Mouse (Mus musculus): ENCODE data around the gene Smarcd3.
"Not testable (repeated sequence)": the region's sequence is repeated elsewhere in the genome, so short reads cannot be mapped to it uniquely, and the experiment has no call there.

Gene Smarcd3

DNA sequence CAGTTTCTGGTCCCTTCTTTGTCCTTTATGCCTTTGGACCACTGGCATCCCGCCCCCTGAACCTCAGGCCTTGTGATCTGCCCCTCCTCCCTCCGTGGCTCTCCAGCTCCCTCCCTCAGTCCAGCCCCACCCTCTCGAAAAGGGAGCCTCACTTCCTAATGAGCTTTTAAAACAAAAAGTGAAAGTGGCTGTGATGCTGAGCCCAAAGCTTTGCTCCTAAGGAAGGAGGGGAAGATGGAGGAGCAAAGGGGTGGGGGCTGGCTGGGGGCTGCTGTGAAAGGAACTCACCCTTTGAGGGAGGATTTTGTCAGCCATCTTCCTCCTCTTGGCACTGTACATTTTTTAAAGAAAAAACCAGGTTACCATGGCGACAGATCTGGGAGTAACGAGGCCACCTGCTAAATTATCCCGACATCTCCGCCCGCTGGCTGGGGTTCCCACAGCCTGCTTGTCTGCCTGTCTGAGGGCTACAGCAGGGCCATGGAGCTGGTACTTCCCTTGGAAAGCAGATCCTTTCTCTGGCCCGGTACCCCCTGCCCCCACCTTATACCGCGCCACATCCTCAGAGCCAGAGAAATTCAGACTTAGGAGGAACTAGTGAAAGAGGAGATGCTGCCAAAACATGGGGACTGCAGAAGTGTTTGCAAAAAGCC, 27.6 kb downstream of the Smarcd3 start:
- DNase-seq, result peak in 1 of 2 experiments; percentile 57

- DNase-seq, result peak in 1 of 2 experiments; percentile 28
Measured at GRCm38 (mm10) chr5:24595786-24596380, 28.3 kb downstream of the Smarcd3 start.

- DNase-seq, result peak in 1 of 2 experiments; percentile 23
Measured at GRCm38 (mm10) chr5:24595261-24595660, 28.9 kb downstream of the Smarcd3 start.

GRCm38 (mm10) chr5:24594346-24594745, 29.9 kb downstream of the Smarcd3 start:
- no peak for DNase-seq

GRCm38 (mm10) chr5:24593928-24594327, 30.3 kb downstream of the Smarcd3 start:
- DNase-seq, result peak in 1 of 2 experiments; percentile 35

- peak in 1 of 2 experiments; percentile 30 for DNase-seq
Measured at GRCm38 (mm10) chr5:24593230-24593629, 31.0 kb downstream of the Smarcd3 start.

DNA sequence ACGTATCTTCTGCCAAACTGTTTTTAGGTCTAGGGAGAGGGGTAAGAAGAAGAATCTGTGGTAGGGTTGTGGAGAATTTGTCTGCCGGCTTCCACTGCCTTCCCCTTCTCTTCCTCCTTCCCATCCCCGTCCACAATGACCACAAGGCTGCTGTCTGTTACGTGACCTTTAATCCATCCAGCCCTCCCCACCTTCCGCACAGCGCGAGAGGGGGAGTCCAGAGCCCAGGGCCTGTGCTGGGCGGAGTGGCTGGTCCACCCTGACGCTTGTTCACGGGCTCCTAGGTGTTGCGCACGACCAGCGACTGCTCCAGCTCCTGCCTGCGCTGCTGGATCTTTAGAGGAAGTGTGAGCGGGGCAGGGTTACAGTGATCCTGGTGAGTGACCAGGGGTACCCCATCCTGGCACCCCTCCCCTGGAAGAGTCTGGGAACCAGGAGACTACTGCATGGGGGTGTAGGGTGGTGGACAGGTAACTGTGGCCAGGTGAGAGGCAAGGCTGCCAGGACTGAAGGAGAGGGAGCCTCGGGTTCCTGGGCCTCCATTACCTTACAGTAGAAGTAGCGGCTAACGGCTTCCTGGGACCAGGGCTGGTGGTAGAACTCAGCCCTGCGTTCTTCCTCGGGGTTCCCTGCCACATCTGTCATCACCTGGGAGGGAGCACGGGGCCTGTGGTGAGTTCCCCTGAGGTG, 31.6 kb downstream of the Smarcd3 start:
- DNase-seq, result peak in 1 of 2 experiments; percentile 41

GRCm38 (mm10) chr5:24591796-24592470, 32.3 kb downstream of the Smarcd3 start:
- DNase-seq, result peak; percentile 37 to 71

DNA sequence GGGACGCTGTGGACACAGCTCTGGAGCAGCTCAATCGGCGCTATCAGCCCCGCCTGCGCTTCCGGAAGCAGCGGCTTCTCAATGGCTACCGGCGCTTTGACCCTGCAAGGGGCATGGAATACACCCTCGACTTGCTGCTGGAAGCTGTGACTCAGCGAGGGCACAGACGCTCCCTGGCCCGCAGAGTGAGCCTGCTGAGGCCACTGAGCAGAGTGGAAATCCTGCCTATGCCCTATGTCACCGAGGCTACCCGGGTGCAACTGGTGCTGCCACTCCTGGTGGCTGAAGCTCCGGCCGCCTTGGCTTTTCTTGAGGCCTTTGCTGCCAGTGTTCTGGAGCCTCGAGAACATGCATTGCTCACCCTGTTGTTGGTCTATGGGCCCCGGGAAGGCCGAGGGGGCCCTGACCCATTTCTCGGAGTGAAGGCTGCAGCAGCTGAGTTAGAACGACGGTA, 32.9 kb downstream of the Smarcd3 start:
- peak; percentile 32 to 54 for DNase-seq

- peak in 1 of 2 experiments; percentile 36 for DNase-seq
Measured at GRCm38 (mm10) chr5:24589511-24590500, 34.4 kb downstream of the Smarcd3 start.

GRCm38 (mm10) chr5:24587200-24587577, 37.0 kb downstream of the Smarcd3 start:
- DNase-seq, result no peak

- peak; percentile 87 to 94 for DNase-seq
Measured at GRCm38 (mm10) chr5:24586547-24587199, 37.5 kb downstream of the Smarcd3 start, which contains the start of gene Chpf2. Chpf2 (plus strand) TSS chr5:24586741.

- DNase-seq, result no peak
Measured at GRCm38 (mm10) chr5:24586106-24586505, 38.1 kb downstream of the Smarcd3 start.

DNA sequence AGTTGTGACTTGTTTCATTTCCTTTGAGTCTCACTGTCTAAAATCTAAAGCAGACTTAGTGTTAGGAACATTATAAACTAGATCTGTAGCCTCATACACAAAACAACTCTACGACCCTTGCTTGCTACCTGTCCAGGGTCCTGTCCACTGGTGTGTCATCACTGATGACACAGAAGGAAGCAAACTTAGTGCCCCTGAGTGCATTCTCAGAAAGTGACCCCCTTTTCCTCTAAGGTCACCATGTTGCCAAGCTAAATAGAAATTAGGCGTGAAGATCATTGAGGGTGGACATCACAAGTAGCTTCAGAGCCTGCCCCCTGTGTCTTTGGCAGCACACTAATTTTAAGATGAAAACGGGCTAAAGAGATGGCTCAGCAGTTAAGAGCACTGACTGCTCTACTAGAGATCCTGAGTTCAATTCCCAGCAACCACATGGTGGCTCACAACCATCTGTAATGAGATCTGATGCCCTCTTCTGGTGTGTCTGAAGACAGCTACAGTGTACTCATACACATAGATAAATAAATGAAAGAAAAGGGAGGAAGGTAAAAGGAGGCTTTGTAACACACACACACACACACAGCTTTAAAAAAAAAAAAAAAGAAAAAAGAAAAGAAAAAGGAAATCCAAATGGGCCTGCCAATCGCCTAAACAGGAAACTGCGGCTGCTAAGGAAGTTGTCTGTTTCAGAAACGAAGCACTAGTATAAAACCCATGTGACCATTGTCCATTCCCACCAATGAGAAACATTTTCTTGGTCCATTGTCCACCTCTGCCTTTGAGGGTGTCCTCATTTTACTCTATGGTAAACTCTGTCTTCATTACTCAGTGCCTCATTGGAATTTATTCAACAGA, 45.9 kb downstream of the Smarcd3 start:
- DNase-seq, result no peak

- peak; percentile 100 for DNase-seq
Measured at GRCm38 (mm10) chr5:24577183-24577929, 46.9 kb downstream of the Smarcd3 start, which contains the start of gene Abcf2. Abcf2 (minus strand) TSS chr5:24577467.

DNA sequence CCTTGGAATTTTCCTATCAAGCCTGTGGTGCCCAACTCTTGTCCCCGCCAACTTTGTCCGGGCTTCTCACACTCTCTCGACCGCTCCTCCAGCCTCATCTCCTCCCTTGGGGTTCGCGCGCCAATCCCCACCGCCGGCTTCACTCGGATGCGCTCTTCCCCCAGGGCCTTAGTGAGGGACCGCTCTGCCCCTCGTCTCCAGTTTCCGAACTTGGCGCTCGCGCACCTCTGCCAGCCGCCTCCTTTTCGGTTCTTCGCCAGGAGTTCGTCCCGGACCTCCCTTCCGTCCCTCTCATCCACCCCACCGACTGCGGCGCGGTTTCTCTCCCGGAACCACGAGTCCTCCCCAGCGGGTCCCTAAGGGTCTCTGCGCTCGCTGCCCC, 47.4 kb downstream of the Smarcd3 start:
- peak in 1 of 2 experiments; percentile 21 for DNase-seq

- DNase-seq, result no peak
Measured at GRCm38 (mm10) chr5:24575948-24576347, 48.3 kb downstream of the Smarcd3 start.

DNA sequence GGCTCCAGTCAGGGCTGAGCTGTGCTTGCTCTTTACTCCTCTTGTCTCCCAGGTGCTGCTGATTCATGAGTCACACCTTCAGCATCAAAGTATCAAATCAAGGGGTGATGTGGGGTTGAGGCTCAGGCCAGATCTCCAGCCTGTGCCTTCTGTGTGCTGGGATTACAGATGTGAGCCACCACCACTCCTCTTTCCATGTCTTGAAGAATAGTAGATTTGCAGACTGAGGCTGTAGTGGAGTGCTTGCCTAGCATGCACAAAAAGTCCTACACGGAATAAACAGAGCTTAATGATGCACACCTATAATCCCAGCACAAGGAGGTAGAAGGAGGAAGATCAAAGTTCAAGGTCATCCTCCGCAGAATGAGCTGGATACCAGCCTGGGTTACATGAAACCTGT, 67.5 kb downstream of the Smarcd3 start, which contains the start of gene 4931409K22Rik:
Gene 4931409K22Rik (minus strand): TSS at position 101 of the 400 bp plus-strand sequence.
- no peak for DNase-seq

DNA sequence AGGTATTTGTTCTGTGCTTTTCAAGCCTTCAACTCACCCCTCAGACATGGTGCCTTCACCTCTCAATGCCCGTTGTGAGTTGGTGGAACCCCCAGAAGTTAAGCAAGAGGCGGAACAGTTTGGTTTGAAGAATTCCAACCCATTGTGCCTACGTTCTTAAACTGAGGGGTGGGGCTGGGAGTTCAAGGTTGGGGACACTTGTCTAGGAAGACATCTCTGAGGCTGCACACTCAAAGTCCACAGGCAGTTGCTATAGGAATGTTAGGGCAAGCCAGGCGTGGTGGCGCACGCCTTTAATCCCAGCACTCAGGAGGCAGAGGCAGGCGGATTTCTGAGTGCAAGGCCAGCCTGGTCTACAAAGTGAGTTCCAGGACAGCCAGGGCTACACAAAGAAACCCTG, 68.9 kb downstream of the Smarcd3 start:
- DNase-seq, result not testable (repeated sequence)
